Mouse (Mus musculus) gastrocnemius, postnatal 25 days (tissue): ENCODE data around the gene Gm21312. TPM values are rescaled to one million over a fixed set of nuclear protein-coding genes. Genes with fewer than 3 reads are reported as not detected.
"Not testable (repeated sequence)": the region's sequence is repeated elsewhere in the genome, so short reads cannot be mapped to it uniquely, and the experiment has no call there.

Source experiments
- DNase-seq: peaks from one replicate; pipeline ENCODE4 v3.0.0; 2022
- long read RNA-seq, 2 experiments: library from polyadenylated mRNA; stranded (forward); transcript quantifications; one replicate each; pipeline ENCODE4 v2.0.0; 2021
- total RNA-seq, 2 experiments: library from RNA; stranded (reverse); gene quantifications; 1 replicate in 1 of 2; 2 replicates in 1 of 2; pipeline ENCODE4 v1.2.3; 2021

Gm21312 gene
- total RNA-seq = not detected
- long read RNA-seq, experiment 1 = 0 reads
- long read RNA-seq, experiment 2 = 0 reads

- not testable (repeated sequence) for DNase-seq
Measured at GRCm38 (mm10) chr10:104176724-104177123, at the start of gene Gm21312. TSS of gene Gm21312 (plus strand) at chr10:104177024.

- DNase-seq = not testable (repeated sequence)
Measured at GRCm38 (mm10) chr10:104142687-104143086, 34.1 kb upstream of the Gm21312 start, which contains the start of gene Gm21293. TSS of gene Gm21293 (plus strand) at chr10:104142987.

- DNase-seq = not testable (repeated sequence)
Measured at GRCm38 (mm10) chr10:104151197-104151596, 25.6 kb upstream of the Gm21312 start, which contains the start of gene Gm6763. TSS of gene Gm6763 (plus strand) at chr10:104151497.

- not testable (repeated sequence) for DNase-seq
Measured at GRCm38 (mm10) chr10:104159706-104160105, 17.1 kb upstream of the Gm21312 start, which contains the start of gene Gm8764. TSS of gene Gm8764 (plus strand) at chr10:104160006.

- DNase-seq = not testable (repeated sequence)
Measured at GRCm38 (mm10) chr10:104168215-104168614, 8.6 kb upstream of the Gm21312 start, which contains the start of gene Gm21304. TSS of gene Gm21304 (plus strand) at chr10:104168515.

- DNase-seq = not testable (repeated sequence)
Measured at GRCm38 (mm10) chr10:104185233-104185632, 8.4 kb downstream of the Gm21312 start, which contains the start of gene Gm20765. TSS of gene Gm20765 (plus strand) at chr10:104185533.

- not testable (repeated sequence) for DNase-seq
Measured at GRCm38 (mm10) chr10:104193742-104194141, 16.9 kb downstream of the Gm21312 start, which contains the start of gene Gm4340. TSS of gene Gm4340 (plus strand) at chr10:104194042.

- DNase-seq = no peak
Measured at GRCm38 (mm10) chr10:104209655-104210054, 32.8 kb downstream of the Gm21312 start.

GRCm38 (mm10) chr10:104210268-104210990, 33.6 kb downstream of the Gm21312 start:
- no peak for DNase-seq

- DNase-seq = no peak
Measured at GRCm38 (mm10) chr10:104214527-104214926, 37.7 kb downstream of the Gm21312 start.

- DNase-seq = no peak
Measured at GRCm38 (mm10) chr10:104220303-104221021, 43.6 kb downstream of the Gm21312 start.

Other genes starting within 250 kb of the Gm21312 start
- not detected for gene Gm21293, start 34.0 kb upstream of the Gm21312 start, total RNA-seq
- not detected for gene Gm6763, start 25.5 kb upstream of the Gm21312 start, total RNA-seq
- gene Gm8764, start 17.0 kb upstream of the Gm21312 start, total RNA-seq = not detected
- not detected for gene Gm21304, start 8.5 kb upstream of the Gm21312 start, total RNA-seq
- gene Gm20765, start 8.5 kb downstream of the Gm21312 start, total RNA-seq = not detected
- not detected for gene Gm4340, start 17.0 kb downstream of the Gm21312 start, total RNA-seq